Mouse (Mus musculus): ENCODE results near the gene Mob3b. TPM values are rescaled to one million over a fixed set of nuclear protein-coding genes. Genes with fewer than 3 reads are reported as not detected.

Gene Mob3b
- total and polyA plus RNA-seq, 2 experiments, result 16.5 to 18.3 TPM

GRCm38 (mm10) chr4:35187617-35188326 lies 30.5 kb upstream of the Mob3b start:
- no peak for DNase-seq (ENCODE audit: extremely low read depth, low read depth, low spot score)
- no peak overlapping the region for H3K9ac ChIP-seq (ENCODE audit: low read depth, low read length)
- H3K27ac ChIP-seq (replicated peaks; ENCODE audit: insufficient read depth, low read depth, low read length), result no peak overlapping the region
- H3K4me3 ChIP-seq (ENCODE audit: insufficient read depth, low read depth, low read length), result no peak overlapping the region
- H3K79me2 ChIP-seq (ENCODE audit: control insufficient read depth, insufficient read depth, low read length), result no peaks in the 10 kb centered on the region
- H3K4me1 ChIP-seq (ENCODE audit: control insufficient read depth, insufficient read depth, low read length), result no peaks in the 10 kb centered on the region
- H3K27me3 ChIP-seq (ENCODE audit: control insufficient read depth, insufficient read depth, low read length), result no peaks in the 10 kb centered on the region
- peaks cover 18% of the 10 kb centered on the region for H3K36me3 ChIP-seq (ENCODE audit: control insufficient read depth, insufficient read depth, low read length)
- WGBS, result 83% methylated on average over 8 of the region's 8 CpGs
- TF ChIP-seq CTCF (IDR thresholded peaks at IDR 0.05; ENCODE audit: low read depth, low read length) (no peak), POLR2A (IDR thresholded peaks at IDR 0.05; ENCODE audit: extremely low read depth, insufficient read depth, low read length) (no peak)

DNA sequence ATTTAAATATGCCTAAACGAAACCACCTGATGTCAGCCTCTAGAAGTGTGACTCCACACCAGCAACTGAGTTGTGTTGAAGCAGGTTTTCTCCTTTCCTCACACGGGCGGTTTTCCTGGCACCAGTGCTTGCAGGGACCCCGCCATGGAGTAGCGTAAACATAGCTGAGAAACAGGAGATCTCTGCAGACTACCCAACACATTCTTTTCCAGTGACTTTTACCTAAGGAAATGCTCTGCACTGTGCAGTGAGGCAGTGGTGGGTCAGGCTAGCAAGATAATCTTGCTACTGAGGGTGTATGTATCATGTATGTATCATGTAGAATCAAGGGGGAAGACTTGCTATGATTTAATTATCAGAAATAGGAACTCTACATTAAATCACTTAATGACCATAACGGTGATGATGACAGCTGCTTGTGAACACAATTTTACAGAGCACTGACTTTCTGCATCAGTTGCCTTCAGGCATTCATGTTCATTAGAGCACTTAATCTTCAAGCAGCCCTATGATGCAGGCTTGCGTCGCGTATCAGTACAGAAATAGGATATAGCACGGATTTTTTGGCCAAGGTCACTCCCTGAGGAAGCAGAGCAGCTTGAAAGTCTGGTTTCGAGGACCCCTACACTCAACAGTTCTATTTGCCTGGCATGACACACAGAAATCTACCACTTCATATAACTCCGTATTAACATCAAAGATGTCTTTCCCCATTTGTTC lies 20.8 kb upstream of the Mob3b start:
- no peak overlapping the region for H3K27ac ChIP-seq (replicated peaks; ENCODE audit: insufficient read depth, low read depth, low read length)
- no peaks in the 10 kb centered on the region for H3K79me2 ChIP-seq (ENCODE audit: control insufficient read depth, insufficient read depth, low read length)
- H3K4me1 ChIP-seq (ENCODE audit: control insufficient read depth, insufficient read depth, low read length), result no peaks in the 10 kb centered on the region
- no peak for DNase-seq (ENCODE audit: extremely low read depth, low read depth, low spot score)
- no peak overlapping the region for H3K9ac ChIP-seq (ENCODE audit: low read depth, low read length)
- TF ChIP-seq POLR2A (IDR thresholded peaks at IDR 0.05; ENCODE audit: extremely low read depth, insufficient read depth, low read length) (no peak), CTCF (IDR thresholded peaks at IDR 0.05; ENCODE audit: low read depth, low read length) (no peak)
- H3K4me3 ChIP-seq (ENCODE audit: insufficient read depth, low read depth, low read length), result no peak overlapping the region
- H3K36me3 ChIP-seq (ENCODE audit: control insufficient read depth, insufficient read depth, low read length), result no peaks in the 10 kb centered on the region
- no peaks in the 10 kb centered on the region for H3K27me3 ChIP-seq (ENCODE audit: control insufficient read depth, insufficient read depth, low read length)
- 88% methylated on average over 12 of the region's 12 CpGs for WGBS

- no peaks in the 10 kb centered on the region for H3K27me3 ChIP-seq (ENCODE audit: control insufficient read depth, insufficient read depth, low read length)
- H3K9ac ChIP-seq (ENCODE audit: low read depth, low read length), result no peak overlapping the region
- no peak for DNase-seq (ENCODE audit: extremely low read depth, low read depth, low spot score)
- TF ChIP-seq CTCF (IDR thresholded peaks at IDR 0.05; ENCODE audit: low read depth, low read length), result no peak
- TF ChIP-seq POLR2A (IDR thresholded peaks at IDR 0.05; ENCODE audit: extremely low read depth, insufficient read depth, low read length), result no peak
- H3K4me1 ChIP-seq (ENCODE audit: control insufficient read depth, insufficient read depth, low read length), result no peaks in the 10 kb centered on the region
- no peak overlapping the region for H3K4me3 ChIP-seq (ENCODE audit: insufficient read depth, low read depth, low read length)
- WGBS, result 91% methylated on average over 2 of the region's 2 CpGs
- H3K36me3 ChIP-seq (ENCODE audit: control insufficient read depth, insufficient read depth, low read length), result no peaks in the 10 kb centered on the region
- no peaks in the 10 kb centered on the region for H3K79me2 ChIP-seq (ENCODE audit: control insufficient read depth, insufficient read depth, low read length)
- H3K27ac ChIP-seq (replicated peaks; ENCODE audit: insufficient read depth, low read depth, low read length), result no peak overlapping the region
Measured at GRCm38 (mm10) chr4:35175566-35175965, 18.3 kb upstream of the Mob3b start.

DNA sequence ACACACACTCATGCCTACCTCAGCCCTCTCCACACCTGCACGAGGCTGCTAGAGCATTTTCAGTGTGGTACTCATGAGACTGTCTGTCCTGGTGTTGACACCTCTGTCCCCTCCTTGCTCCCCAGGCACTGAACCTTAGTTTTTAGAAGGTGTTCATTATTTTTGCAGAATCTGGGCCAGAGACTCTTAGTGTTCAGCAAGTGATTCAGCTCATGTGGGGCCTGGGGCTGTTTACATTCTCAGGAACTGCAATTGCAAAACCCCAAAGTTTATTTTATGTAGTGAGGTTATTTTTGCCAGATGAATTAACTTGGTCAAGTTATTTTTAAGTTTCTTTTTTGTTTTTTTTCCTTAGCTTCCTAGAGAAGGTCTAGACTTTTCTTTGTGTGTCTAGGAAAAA lies 16.3 kb upstream of the Mob3b start:
- no peaks in the 10 kb centered on the region for H3K36me3 ChIP-seq (ENCODE audit: control insufficient read depth, insufficient read depth, low read length)
- no peaks in the 10 kb centered on the region for H3K27me3 ChIP-seq (ENCODE audit: control insufficient read depth, insufficient read depth, low read length)
- H3K79me2 ChIP-seq (ENCODE audit: control insufficient read depth, insufficient read depth, low read length), result no peaks in the 10 kb centered on the region
- H3K9ac ChIP-seq (ENCODE audit: low read depth, low read length), result no peak overlapping the region
- no peak for DNase-seq (ENCODE audit: extremely low read depth, low read depth, low spot score)
- 80% methylated on average over 1 of the region's 1 CpGs for WGBS
- no peaks in the 10 kb centered on the region for H3K4me1 ChIP-seq (ENCODE audit: control insufficient read depth, insufficient read depth, low read length)
- no peak overlapping the region for H3K4me3 ChIP-seq (ENCODE audit: insufficient read depth, low read depth, low read length)
- no peak overlapping the region for H3K27ac ChIP-seq (replicated peaks; ENCODE audit: insufficient read depth, low read depth, low read length)
- TF ChIP-seq POLR2A (IDR thresholded peaks at IDR 0.05; ENCODE audit: extremely low read depth, insufficient read depth, low read length) (no peak), CTCF (IDR thresholded peaks at IDR 0.05; ENCODE audit: low read depth, low read length) (no peak)

- Histone ChIP-seq H3K27me3 (ENCODE audit: control insufficient read depth, insufficient read depth, low read length) (no peaks in the 10 kb centered on the region), H3K79me2 (ENCODE audit: control insufficient read depth, insufficient read depth, low read length) (no peaks in the 10 kb centered on the region), H3K4me3 (ENCODE audit: insufficient read depth, low read depth, low read length) (no peak overlapping the region), H3K36me3 (ENCODE audit: control insufficient read depth, insufficient read depth, low read length) (no peaks in the 10 kb centered on the region), H3K27ac (replicated peaks; ENCODE audit: insufficient read depth, low read depth, low read length) (no peak overlapping the region), H3K4me1 (ENCODE audit: control insufficient read depth, insufficient read depth, low read length) (no peaks in the 10 kb centered on the region), H3K9ac (ENCODE audit: low read depth, low read length) (no peak overlapping the region)
- WGBS, result 92% methylated on average over 2 of the region's 2 CpGs
- no peak for DNase-seq (ENCODE audit: extremely low read depth, low read depth, low spot score)
- TF ChIP-seq CTCF (IDR thresholded peaks at IDR 0.05; ENCODE audit: low read depth, low read length) (no peak), POLR2A (IDR thresholded peaks at IDR 0.05; ENCODE audit: extremely low read depth, insufficient read depth, low read length) (no peak)
Measured at GRCm38 (mm10) chr4:35172471-35172870, 15.2 kb upstream of the Mob3b start.

Data from liver, adult 2 months (tissue).